16 mouse cellular contexts compared by ENCODE assay signal in genomic region chr19:41796148-41796760, GRCm38 (mm10). TPM values are rescaled to one million over a fixed set of nuclear protein-coding genes. Genes with fewer than 3 reads are reported as not detected.
A peak's percentile ranks its signal among the peaks of the same experiment; 100 is the strongest.
DNase-seq lines count a peak whose midpoint lies in the region; ATAC-seq and TF ChIP-seq lines count a peak whose summit lies in the region.
"Had no signal": no experiment of that assay in that cellular context is flagged by ENCODE, and none has a peak within 500 bp of the region (broad histone marks: within the 10 kb centered on the region; RNA-seq: fewer than 3 reads in every experiment).

No protein-coding gene starts in this region.

- WGBS in liver, embryonic 15.5 days (ENCODE audit: insufficient replicate concordance): 67% methylated on average over 3 of the region's 3 CpGs
- 70% methylated on average over 3 of the region's 3 CpGs for WGBS in liver, embryonic 12.5 days (ENCODE audit: insufficient replicate concordance)
- WGBS in stomach, postnatal 0 days: 56% methylated on average over 3 of the region's 3 CpGs
- 76% methylated on average over 3 of the region's 3 CpGs for WGBS in midbrain, embryonic 13.5 days

- peak overlapping the region; percentile 48; the same call in 1 of the 2 replicates for H3K27ac ChIP-seq in liver, embryonic 15.5 days (replicated peaks)
- H3K27ac ChIP-seq in liver, embryonic 12.5 days: no peak overlapping the region
- H3K27ac ChIP-seq in stomach, postnatal 0 days (replicated peaks): peak overlapping the region; percentile 30; the same call in 1 of the 2 replicates
- no peak overlapping the region for H3K27ac ChIP-seq in midbrain, embryonic 13.5 days
- H3K27ac ChIP-seq: limb, embryonic 12.5 days; midbrain, embryonic 12.5 days; neural tube, embryonic 15.5 days had no signal

- no peaks in the 10 kb centered on the region for H3K9me3 ChIP-seq in liver, embryonic 15.5 days (replicated peaks)
- H3K9me3 ChIP-seq in liver, embryonic 12.5 days (replicated peaks): no peaks in the 10 kb centered on the region
- H3K9me3 ChIP-seq in stomach, postnatal 0 days (ENCODE audit: control insufficient read depth, low read length): no peaks in the 10 kb centered on the region
- no peaks in the 10 kb centered on the region for H3K9me3 ChIP-seq in midbrain, embryonic 13.5 days
- H3K9me3 ChIP-seq: limb, embryonic 12.5 days; midbrain, embryonic 12.5 days; neural tube, embryonic 15.5 days had no signal

- H3K36me3 ChIP-seq in liver, embryonic 15.5 days (replicated peaks): peaks cover 16% of the 10 kb centered on the region
- H3K36me3 ChIP-seq in liver, embryonic 12.5 days: peaks cover 19% of the 10 kb centered on the region
- no peaks in the 10 kb centered on the region for H3K36me3 ChIP-seq in stomach, postnatal 0 days (ENCODE audit: control insufficient read depth, insufficient read depth, low read length)
- H3K36me3 ChIP-seq in midbrain, embryonic 13.5 days: no peaks in the 10 kb centered on the region
- H3K36me3 ChIP-seq: neural tube, embryonic 15.5 days had no signal

- peaks cover 56% of the 10 kb centered on the region for H3K4me1 ChIP-seq in liver, embryonic 15.5 days (replicated peaks)
- H3K4me1 ChIP-seq in liver, embryonic 12.5 days: peaks cover 69% of the 10 kb centered on the region
- no peaks in the 10 kb centered on the region for H3K4me1 ChIP-seq in stomach, postnatal 0 days (replicated peaks; ENCODE audit: control insufficient read depth, insufficient read depth)
- peaks cover 29% of the 10 kb centered on the region for H3K4me1 ChIP-seq in midbrain, embryonic 13.5 days (replicated peaks)

- H3K9ac ChIP-seq in liver, embryonic 15.5 days: no peak overlapping the region
- H3K9ac ChIP-seq in liver, embryonic 12.5 days: no peak overlapping the region
- no peak overlapping the region for H3K9ac ChIP-seq in stomach, postnatal 0 days (ENCODE audit: low read length)
- H3K9ac ChIP-seq in midbrain, embryonic 13.5 days (replicated peaks): no peak overlapping the region
- H3K9ac ChIP-seq: limb, embryonic 12.5 days; midbrain, embryonic 12.5 days; neural tube, embryonic 15.5 days had no signal

- no peak overlapping the region for H3K4me3 ChIP-seq in liver, embryonic 15.5 days (replicated peaks)
- no peak overlapping the region for H3K4me3 ChIP-seq in liver, embryonic 12.5 days
- H3K4me3 ChIP-seq in stomach, postnatal 0 days (ENCODE audit: low read depth, low read length): no peak overlapping the region
- H3K4me3 ChIP-seq in midbrain, embryonic 13.5 days (replicated peaks): no peak overlapping the region
- H3K4me3 ChIP-seq: erythroblast, embryonic 14.5 days; limb, embryonic 12.5 days; midbrain, embryonic 12.5 days; neural tube, embryonic 15.5 days had no signal

- H3K27me3 ChIP-seq in liver, embryonic 15.5 days: no peaks in the 10 kb centered on the region
- no peaks in the 10 kb centered on the region for H3K27me3 ChIP-seq in liver, embryonic 12.5 days (replicated peaks)
- no peaks in the 10 kb centered on the region for H3K27me3 ChIP-seq in stomach, postnatal 0 days (ENCODE audit: control insufficient read depth, insufficient read depth, low read length)
- no peaks in the 10 kb centered on the region for H3K27me3 ChIP-seq in midbrain, embryonic 13.5 days
- H3K27me3 ChIP-seq: midbrain, embryonic 12.5 days had no signal

- no peak for TF ChIP-seq EP300 in stomach, postnatal 0 days (optimal IDR thresholded peaks at IDR 0.05)

- DNase-seq in adrenal gland, postnatal 10 days: peak; percentile 20
- no peak for DNase-seq in adrenal gland, adult 18-20 months (ENCODE audit: low spot score in 2 of 2)
- no peak for DNase-seq in stomach, postnatal 0 days (ENCODE audit: low spot score)
- no peak for DNase-seq in neural tube, embryonic 10.5 days (ENCODE audit: extremely low spot score, low spot score)
- DNase-seq: cerebellum, adult 9-11 months; layer of hippocampus, adult 9-11 months had no signal

- no peak overlapping the region for H3K4me2 ChIP-seq in liver, embryonic 15.5 days
- no peak overlapping the region for H3K4me2 ChIP-seq in liver, embryonic 12.5 days
- H3K4me2 ChIP-seq in stomach, postnatal 0 days (replicated peaks; ENCODE audit: low read depth): no peak overlapping the region
- no peak overlapping the region for H3K4me2 ChIP-seq in midbrain, embryonic 13.5 days (replicated peaks)
- H3K4me2 ChIP-seq: limb, embryonic 12.5 days; midbrain, embryonic 12.5 days; neural tube, embryonic 15.5 days had no signal

- no peak for TF ChIP-seq CTCF in stomach, postnatal 0 days (IDR thresholded peaks at IDR 0.05; ENCODE audit: low read depth)

- no peak for ATAC-seq in liver, embryonic 15.5 days (ENCODE audit: insufficient read depth)
- ATAC-seq in liver, embryonic 12.5 days: no peak
- ATAC-seq in hematopoietic stem cell, adult 5-6 weeks (replicated peaks in 1 of 2; ENCODE audit: insufficient read depth in 1 of 2, low FRiP score in 2 of 2, low TSS enrichment in 1 of 2, low read depth in 1 of 2, poor library complexity in 2 of 2, severe bottlenecking in 2 of 2): peak; percentile 41 to 72; a peak in 3 of 4 replicates
- 0 out of 2 replicates have a peak, but pooled peaks have one; percentile 21 for ATAC-seq in stomach, postnatal 0 days (ENCODE audit: low FRiP score, low TSS enrichment)
- no peak for ATAC-seq in midbrain, embryonic 13.5 days
- ATAC-seq: inflammation-experienced regulatory T-cells, adult 6 months had no signal

RNA-seq across cellular contexts. Expression of gene Arhgap19, which starts 5.6 kb away (rescaled TPM):
- total RNA-seq in adrenal gland, postnatal 10 days (2021): 1 to 10 TPM; 7.6 to 8.6 TPM
- total RNA-seq in adrenal gland, adult 18-20 months (2021): 1 to 10 TPM; 4.2 to 4.8 TPM
- polyA plus RNA-seq in liver, embryonic 15.5 days (2015; fragmentation: Nextera tagmentation; extraction: Ambion mirVana): 26.6 and 29.4 TPM in 2 replicates
- 37.6 and 40.7 TPM in 2 replicates for polyA plus RNA-seq in liver, embryonic 12.5 days (2016; fragmentation: Nextera tagmentation; extraction: Ambion mirVana)
- total RNA-seq in hematopoietic stem cell, adult 5-6 weeks (2017): 17.8 and 26.8 TPM in 2 replicates
- polyA plus RNA-seq in stomach, postnatal 0 days (2015; fragmentation: Nextera tagmentation; extraction: Ambion mirVana): 2.7 and 3.5 TPM in 2 replicates
- polyA plus RNA-seq in midbrain, embryonic 13.5 days (2015; fragmentation: Nextera tagmentation; extraction: Ambion mirVana): 11.0 and 11.6 TPM in 2 replicates

RNA-seq across cellular contexts. Expression of gene Frat1, which starts 33.5 kb away (rescaled TPM):
- total RNA-seq in adrenal gland, postnatal 10 days (2021): 10 to 100 TPM in 1 of 2 experiments, 1 to 10 TPM in 1; 8.6 to 11.7 TPM
- 1 to 10 TPM; 4.1 to 4.9 TPM for total RNA-seq in adrenal gland, adult 18-20 months (2021)
- 8.5 and 9.1 TPM in 2 replicates for polyA plus RNA-seq in liver, embryonic 15.5 days (2015; fragmentation: Nextera tagmentation; extraction: Ambion mirVana)
- 16.5 and 17.2 TPM in 2 replicates for polyA plus RNA-seq in liver, embryonic 12.5 days (2016; fragmentation: Nextera tagmentation; extraction: Ambion mirVana)
- total RNA-seq in hematopoietic stem cell, adult 5-6 weeks (2017): 11.4 and 16.7 TPM in 2 replicates
- 9.3 and 9.8 TPM in 2 replicates for polyA plus RNA-seq in stomach, postnatal 0 days (2015; fragmentation: Nextera tagmentation; extraction: Ambion mirVana)
- 26.2 and 29.0 TPM in 2 replicates for polyA plus RNA-seq in midbrain, embryonic 13.5 days (2015; fragmentation: Nextera tagmentation; extraction: Ambion mirVana)

RNA-seq across cellular contexts. Expression of gene Frat2, which starts 51.7 kb away (rescaled TPM):
- total RNA-seq in adrenal gland, postnatal 10 days (2021): 1 to 10 TPM; 4.8 to 7.1 TPM
- total RNA-seq in adrenal gland, adult 18-20 months (2021): 1 to 10 TPM; 1.4 to 3.4 TPM
- 4.4 and 4.5 TPM in 2 replicates for polyA plus RNA-seq in liver, embryonic 15.5 days (2015; fragmentation: Nextera tagmentation; extraction: Ambion mirVana)
- 12.0 and 14.0 TPM in 2 replicates for polyA plus RNA-seq in liver, embryonic 12.5 days (2016; fragmentation: Nextera tagmentation; extraction: Ambion mirVana)
- 28.0 and 33.7 TPM in 2 replicates for total RNA-seq in hematopoietic stem cell, adult 5-6 weeks (2017)
- polyA plus RNA-seq in stomach, postnatal 0 days (2015; fragmentation: Nextera tagmentation; extraction: Ambion mirVana): 3.5 and 4.3 TPM in 2 replicates
- 7.6 and 10.4 TPM in 2 replicates for polyA plus RNA-seq in midbrain, embryonic 13.5 days (2015; fragmentation: Nextera tagmentation; extraction: Ambion mirVana)

RNA-seq across cellular contexts. Expression of gene Slit1, which starts 52.8 kb away (rescaled TPM):
- total RNA-seq in adrenal gland, postnatal 10 days (2021): 1 to 10 TPM; 3.8 to 5.7 TPM
- total RNA-seq in adrenal gland, adult 18-20 months (2021): 1 to 10 TPM; 3.5 to 8.0 TPM
- 0.05 TPM in 2 replicates for polyA plus RNA-seq in liver, embryonic 15.5 days (2015; fragmentation: Nextera tagmentation; extraction: Ambion mirVana)
- 0.07 and 0.10 TPM in 2 replicates for polyA plus RNA-seq in liver, embryonic 12.5 days (2016; fragmentation: Nextera tagmentation; extraction: Ambion mirVana)
- 0.13 TPM in 1 of 2 replicates, not detected in the other for total RNA-seq in hematopoietic stem cell, adult 5-6 weeks (2017)
- polyA plus RNA-seq in stomach, postnatal 0 days (2015; fragmentation: Nextera tagmentation; extraction: Ambion mirVana): 0.25 and 0.28 TPM in 2 replicates
- 13.2 and 23.8 TPM in 2 replicates for polyA plus RNA-seq in midbrain, embryonic 13.5 days (2015; fragmentation: Nextera tagmentation; extraction: Ambion mirVana)
- polyA plus RNA-seq: heart, embryonic 14.5 days; inflammation-experienced regulatory T-cells, adult 6 months had no signal

Comparison
In these comparisons a context has a peak if more than half of its experiments do, and no peak if none do; other contexts are left out.
1. H3K27ac ChIP-seq: peak in liver, embryonic 15.5 days (single experiment) and stomach, postnatal 0 days (single experiment); none in liver, embryonic 12.5 days (single experiment) and midbrain, embryonic 13.5 days (single experiment).
2. ATAC-seq: peak in hematopoietic stem cell, adult 5-6 weeks (2 of 2) and stomach, postnatal 0 days (single experiment); none in liver, embryonic 15.5 days (single experiment), liver, embryonic 12.5 days (single experiment) and midbrain, embryonic 13.5 days (single experiment).